Mouse (Mus musculus): ENCODE measurements around the gene Zfp719. TPM values are rescaled to one million over a fixed set of nuclear protein-coding genes. Genes with fewer than 3 reads are reported as not detected.
A peak's percentile ranks its signal among the peaks of the same experiment; 100 is the strongest.

The Zfp719 gene
- polyA plus RNA-seq, 1 experiment from 2014 or later, result 15.0 TPM

DNA sequence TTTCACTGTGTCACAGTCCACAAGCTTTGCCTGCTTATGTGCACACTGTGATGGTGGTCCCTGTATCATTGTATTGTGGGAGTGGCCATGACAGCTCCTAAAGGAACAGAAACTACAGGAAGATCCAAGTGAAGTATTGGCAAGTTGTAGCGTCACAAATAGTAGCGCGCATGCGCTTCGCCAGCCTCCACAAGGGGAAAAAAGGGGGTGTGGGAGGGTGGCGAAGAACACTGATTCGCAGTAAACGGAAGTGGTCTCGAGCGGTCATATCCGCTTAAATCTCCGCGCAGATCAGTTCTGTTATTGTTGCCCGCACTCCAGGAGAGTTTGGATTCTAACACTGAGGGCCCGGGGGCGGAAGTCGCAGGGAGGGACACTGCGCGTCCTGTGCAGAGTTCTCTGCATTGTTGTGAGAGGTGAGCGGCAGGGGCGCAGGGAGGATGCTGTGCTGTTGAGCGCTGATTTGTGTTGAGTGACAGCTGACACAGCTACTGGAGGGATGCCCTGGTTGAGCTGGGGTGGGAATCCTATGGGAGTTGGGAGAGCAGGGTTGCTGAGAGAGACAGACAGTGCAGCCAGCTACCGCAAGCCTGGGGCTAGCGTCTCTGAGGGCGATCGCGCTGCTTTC is 17.3 kb upstream of the Zfp719 start, which contains the start of gene Zfp658:
Gene Zfp658 (plus strand): TSS at position 251 of the 628 bp plus-strand sequence.
- Histone ChIP-seq H3K36me3 (replicated peaks) (peaks cover 25% of the 10 kb centered on the region), H3K4me3 (peak within 1 kb of the TSS; percentile 82), H3K27me3 (replicated peaks; ENCODE audit: low read depth, poor library complexity, severe bottlenecking) (no peaks in the 10 kb centered on the region), H3K4me1 (peaks cover 15% of the 10 kb centered on the region), H3K9me3 (no peaks in the 10 kb centered on the region), H3K27ac (replicated peaks) (peak within 1 kb of the TSS; percentile 90)
- under 1% methylated on average over 27 of the region's 27 CpGs for WGBS
- peak; percentile 91 for DNase-seq (ENCODE audit: low spot score)

DNA sequence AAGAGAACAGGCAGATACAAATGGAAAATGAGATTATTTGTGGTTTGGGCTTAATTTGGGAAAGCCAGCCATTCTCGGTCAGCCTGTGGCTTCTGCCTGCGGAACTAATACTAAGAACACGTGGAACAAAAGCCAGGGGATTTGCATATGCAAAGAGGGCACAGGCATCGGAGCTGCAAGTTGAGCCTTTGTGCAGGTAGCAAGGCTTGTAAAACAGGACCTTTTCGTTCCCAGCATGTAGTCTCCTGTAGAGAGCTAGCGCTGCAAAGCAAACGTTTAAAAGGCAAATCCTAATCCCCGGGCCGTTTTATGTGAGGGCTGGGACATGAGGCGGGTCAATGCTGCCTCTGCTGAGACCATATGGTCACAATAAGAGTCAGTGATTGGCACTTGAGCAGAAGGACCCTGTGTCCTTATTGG is 16.7 kb upstream of the Zfp719 start:
- H3K9me3 ChIP-seq, result no peaks in the 10 kb centered on the region
- DNase-seq (ENCODE audit: low spot score), result peak; percentile 50
- H3K4me1 ChIP-seq, result peaks cover 15% of the 10 kb centered on the region
- peaks cover 30% of the 10 kb centered on the region for H3K36me3 ChIP-seq (replicated peaks)
- WGBS, result 0% methylated on average over 10 of the region's 10 CpGs
- peak overlapping the region; percentile 90 for H3K27ac ChIP-seq (replicated peaks)
- no peaks in the 10 kb centered on the region for H3K27me3 ChIP-seq (replicated peaks; ENCODE audit: low read depth, poor library complexity, severe bottlenecking)
- peak overlapping the region; percentile 82 for H3K4me3 ChIP-seq

DNA sequence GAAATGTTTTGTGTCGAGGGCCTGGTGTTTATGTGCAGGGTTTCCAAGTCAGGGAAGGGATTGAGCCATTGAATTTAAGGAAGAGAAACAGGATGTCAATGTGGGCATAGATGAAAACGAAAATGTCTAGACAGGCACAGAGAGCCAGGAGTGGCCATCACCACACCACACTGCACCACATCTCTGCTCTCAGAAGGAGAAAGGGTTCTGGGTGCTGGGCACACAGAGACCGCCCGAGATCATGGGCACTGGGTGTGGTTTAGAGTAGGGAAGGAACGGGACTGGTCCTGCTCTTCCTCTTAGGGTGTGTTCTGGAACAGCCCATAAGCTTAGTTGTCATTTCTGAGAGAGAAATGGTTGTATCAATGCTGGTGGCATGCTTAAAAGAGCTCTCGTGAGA is 16.1 kb upstream of the Zfp719 start:
- 59% methylated on average over 6 of the region's 6 CpGs for WGBS
- no peak for DNase-seq (ENCODE audit: low spot score)
- Histone ChIP-seq H3K9me3 (no peaks in the 10 kb centered on the region), H3K4me1 (peaks cover 15% of the 10 kb centered on the region), H3K36me3 (replicated peaks) (peaks cover 37% of the 10 kb centered on the region), H3K27ac (replicated peaks) (peak overlapping the region; percentile 90; the same call in 1 of the 2 replicates), H3K4me3 (peak overlapping the region; percentile 82), H3K27me3 (replicated peaks; ENCODE audit: low read depth, poor library complexity, severe bottlenecking) (no peaks in the 10 kb centered on the region)

DNA sequence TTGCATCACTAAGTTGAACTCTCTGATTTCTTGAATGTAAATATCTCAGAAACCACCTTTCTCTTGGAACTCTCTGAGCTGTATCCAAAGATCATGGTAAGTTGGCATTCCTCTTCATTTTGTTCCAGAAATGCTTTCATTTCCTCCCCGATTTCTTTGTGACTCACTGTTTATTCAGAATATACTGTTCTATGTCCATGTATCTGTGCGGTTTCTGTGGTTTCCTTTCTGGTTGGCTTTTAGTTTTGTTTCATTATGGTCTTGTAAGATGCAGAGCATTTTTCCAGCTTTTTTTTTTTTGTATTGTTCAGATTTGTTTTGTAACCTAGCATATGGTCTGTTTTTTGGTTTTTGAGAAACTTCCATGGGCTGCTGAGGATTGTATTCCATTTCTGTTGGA is 8.2 kb upstream of the Zfp719 start:
- no peaks in the 10 kb centered on the region for H3K27me3 ChIP-seq (replicated peaks; ENCODE audit: low read depth, poor library complexity, severe bottlenecking)
- no peaks in the 10 kb centered on the region for H3K4me1 ChIP-seq
- H3K27ac ChIP-seq (replicated peaks), result no peak overlapping the region
- WGBS, result 91% methylated on average over 2 of the region's 2 CpGs
- H3K4me3 ChIP-seq, result no peak overlapping the region
- H3K36me3 ChIP-seq (replicated peaks), result peaks cover 96% of the 10 kb centered on the region
- DNase-seq (ENCODE audit: low spot score), result no peak
- H3K9me3 ChIP-seq, result 0 out of 2 replicates have a peak, but pooled peaks cover 5% of the 10 kb centered on the region

DNA sequence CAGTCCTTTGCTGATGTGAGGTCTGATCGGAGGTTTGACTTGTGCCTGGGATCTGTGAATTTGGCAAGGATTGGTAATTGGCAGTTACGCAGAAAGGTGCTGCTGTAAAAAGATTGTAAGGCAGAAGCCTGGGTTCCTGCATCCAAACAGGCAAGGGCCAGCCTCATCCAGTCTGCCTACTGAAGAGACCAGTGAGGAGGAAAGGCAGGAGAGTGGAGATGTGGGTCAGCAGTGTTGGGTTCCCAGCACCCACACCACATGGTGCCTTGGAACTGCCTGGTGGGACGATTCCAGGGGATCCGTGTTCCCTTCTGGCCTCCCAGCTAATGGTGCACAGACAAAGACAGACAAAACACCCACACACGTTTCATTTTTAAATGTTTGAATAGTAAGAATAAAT is 1.1 kb downstream of the Zfp719 start:
- Histone ChIP-seq H3K9me3 (no peaks in the 10 kb centered on the region), H3K27me3 (replicated peaks; ENCODE audit: low read depth, poor library complexity, severe bottlenecking) (no peaks in the 10 kb centered on the region), H3K4me1 (peaks cover 15% of the 10 kb centered on the region), H3K27ac (replicated peaks) (peak overlapping the region; percentile 89), H3K4me3 (peak overlapping the region; percentile 76), H3K36me3 (replicated peaks) (peaks cover 36% of the 10 kb centered on the region)
- DNase-seq (ENCODE audit: low spot score), result no peak
- 74% methylated on average over 5 of the region's 5 CpGs for WGBS

DNA sequence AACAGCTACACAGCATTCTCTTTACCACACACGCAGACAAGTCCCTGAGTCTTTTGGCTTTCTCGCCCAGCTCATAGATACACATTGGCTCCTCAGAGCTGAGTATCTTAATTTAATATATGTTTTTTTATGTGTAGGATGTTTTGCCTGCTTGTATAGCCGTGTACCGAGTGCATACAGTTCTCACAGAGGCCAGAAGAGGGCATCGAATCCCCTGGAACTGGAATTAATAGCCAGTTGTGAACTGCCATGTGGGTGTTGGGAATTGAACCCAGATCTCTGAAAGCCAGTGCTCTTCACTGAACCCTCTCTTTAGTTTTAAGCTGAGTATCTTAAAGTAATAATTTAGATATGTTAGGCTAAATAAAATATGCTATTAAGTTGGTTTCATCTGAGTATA is 5.4 kb downstream of the Zfp719 start:
- H3K27me3 ChIP-seq (replicated peaks; ENCODE audit: low read depth, poor library complexity, severe bottlenecking), result no peaks in the 10 kb centered on the region
- H3K4me1 ChIP-seq, result peaks cover 15% of the 10 kb centered on the region
- H3K4me3 ChIP-seq, result no peak overlapping the region
- DNase-seq (ENCODE audit: low spot score), result no peak
- H3K9me3 ChIP-seq, result no peaks in the 10 kb centered on the region
- peaks cover 73% of the 10 kb centered on the region for H3K36me3 ChIP-seq (replicated peaks)
- 91% methylated on average over 5 of the region's 5 CpGs for WGBS
- H3K27ac ChIP-seq (replicated peaks), result no peak overlapping the region

DNA sequence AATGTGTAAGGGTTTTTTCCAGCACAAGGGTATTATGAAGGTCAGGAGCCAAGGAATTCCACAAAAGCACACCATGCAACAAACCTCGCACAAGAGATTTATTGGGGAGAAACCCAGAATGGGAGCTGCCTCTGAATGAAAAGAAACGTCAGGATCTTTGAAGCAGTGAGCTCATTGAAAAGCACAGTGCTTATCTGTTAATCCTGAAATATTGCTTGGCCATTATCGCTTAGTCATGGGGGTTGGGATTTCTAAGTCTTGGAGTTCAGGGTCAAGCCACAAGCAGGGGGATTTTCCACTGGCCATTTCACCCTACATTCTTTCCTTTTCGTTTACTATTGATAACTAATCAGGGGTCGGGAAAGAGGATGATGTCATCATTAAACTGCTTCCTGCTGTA is 22.5 kb downstream of the Zfp719 start:
- Histone ChIP-seq H3K36me3 (replicated peaks) (no peaks in the 10 kb centered on the region), H3K27ac (replicated peaks) (no peak overlapping the region)

DNA sequence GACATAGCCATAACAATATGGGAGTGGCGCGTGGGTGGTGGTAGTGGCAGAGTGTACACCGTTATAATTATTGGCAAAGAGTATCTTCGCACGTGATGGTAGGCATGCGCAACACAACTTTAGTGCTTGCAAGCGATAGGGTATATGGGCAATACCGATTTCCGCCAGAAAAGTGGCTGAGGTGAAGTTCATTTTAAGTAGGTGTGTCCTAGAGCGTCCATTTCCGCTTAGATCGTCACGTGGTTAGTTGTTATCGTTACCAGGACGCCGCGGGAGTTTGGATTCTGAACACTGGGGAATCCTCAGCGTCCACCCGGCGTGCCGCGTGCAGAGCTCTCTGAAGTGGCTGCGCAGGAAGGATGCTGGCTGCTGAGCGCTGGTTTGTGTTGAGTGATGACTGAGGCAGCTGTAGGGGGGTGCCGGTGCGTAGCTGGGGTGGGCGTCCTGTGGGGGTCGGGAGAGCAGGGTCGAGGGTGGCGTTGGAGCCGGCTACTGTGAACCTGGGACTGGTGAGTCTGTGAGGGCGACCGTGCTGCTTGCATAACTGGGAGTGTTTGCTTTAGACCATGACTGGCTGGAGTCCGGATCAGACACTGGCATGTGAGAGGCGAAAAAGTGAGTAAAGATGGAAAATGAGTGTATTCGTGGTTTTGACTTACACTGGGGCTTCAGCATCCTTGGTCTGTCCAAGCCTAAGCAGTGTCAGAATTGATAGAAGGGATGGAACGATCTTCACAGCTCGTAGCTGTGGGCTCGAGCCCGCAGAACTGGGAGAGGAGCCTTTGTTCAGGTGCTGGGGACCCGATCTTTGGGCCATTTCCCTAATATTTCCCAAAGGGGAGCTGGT is 27.7 kb downstream of the Zfp719 start, which contains the start of gene Zfp819:
Gene Zfp819 (plus strand): TSS at position 274 of the 847 bp plus-strand sequence.
- peak; percentile 80 for DNase-seq (ENCODE audit: low spot score)
- Histone ChIP-seq H3K27ac (replicated peaks) (peak within 1 kb of the TSS; percentile 24; the same call in 1 of the 2 replicates), H3K36me3 (replicated peaks) (no peaks in the 10 kb centered on the region), H3K27me3 (replicated peaks; ENCODE audit: low read depth, poor library complexity, severe bottlenecking) (0 out of 2 replicates have a peak, but pooled peaks cover 4% of the 10 kb centered on the region), H3K9me3 (no peaks in the 10 kb centered on the region), H3K4me1 (peaks cover 16% of the 10 kb centered on the region), H3K4me3 (peak within 1 kb of the TSS; percentile 66)
- 16% methylated on average over 41 of the region's 41 CpGs for WGBS

More for the DNA sequence above, 22.5 kb downstream of the Zfp719 start:
- no peaks in the 10 kb centered on the region for H3K27me3 ChIP-seq (replicated peaks; ENCODE audit: low read depth, poor library complexity, severe bottlenecking)
- H3K4me3 ChIP-seq, result no peak overlapping the region
- no peaks in the 10 kb centered on the region for H3K9me3 ChIP-seq
- H3K4me1 ChIP-seq, result peaks cover 12% of the 10 kb centered on the region
- DNase-seq (ENCODE audit: low spot score), result no peak
- WGBS, result 51% methylated on average over 5 of the region's 5 CpGs

DNA sequence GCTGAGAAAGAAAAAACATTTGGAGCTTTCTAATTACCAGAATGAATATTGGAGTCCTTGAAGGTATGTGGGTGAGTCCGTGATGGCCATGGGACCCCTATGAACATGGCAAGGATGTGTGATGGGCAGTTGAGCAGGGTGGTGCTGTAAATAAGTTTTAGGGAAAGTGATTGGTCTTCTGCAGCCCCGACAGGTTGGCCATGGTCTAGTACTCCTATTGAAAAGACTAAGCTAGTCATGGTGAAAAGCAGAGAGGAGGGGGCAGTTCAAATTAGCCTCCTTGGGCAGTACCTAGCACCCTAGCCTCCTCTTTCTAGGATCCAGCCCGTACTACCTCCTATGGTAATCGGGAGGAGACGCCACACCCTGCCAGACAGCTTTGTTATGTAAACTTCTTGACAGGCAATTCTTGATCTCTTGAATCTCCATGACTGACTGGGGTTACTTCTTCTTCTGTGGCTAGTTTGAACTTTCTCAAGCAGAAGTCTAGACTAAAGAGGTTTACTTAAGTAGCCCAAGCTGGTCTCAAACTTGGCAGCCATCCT is 28.4 kb downstream of the Zfp719 start:
- 48% methylated on average over 5 of the region's 5 CpGs for WGBS
- Histone ChIP-seq H3K4me3 (peak overlapping the region; percentile 66), H3K4me1 (peaks cover 11% of the 10 kb centered on the region; the same call in 1 of the 2 replicates), H3K36me3 (replicated peaks) (no peaks in the 10 kb centered on the region), H3K27ac (replicated peaks) (no peak overlapping the region), H3K27me3 (replicated peaks; ENCODE audit: low read depth, poor library complexity, severe bottlenecking) (0 out of 2 replicates have a peak, but pooled peaks cover 4% of the 10 kb centered on the region), H3K9me3 (no peaks in the 10 kb centered on the region)
- DNase-seq (ENCODE audit: low spot score), result no peak

DNA sequence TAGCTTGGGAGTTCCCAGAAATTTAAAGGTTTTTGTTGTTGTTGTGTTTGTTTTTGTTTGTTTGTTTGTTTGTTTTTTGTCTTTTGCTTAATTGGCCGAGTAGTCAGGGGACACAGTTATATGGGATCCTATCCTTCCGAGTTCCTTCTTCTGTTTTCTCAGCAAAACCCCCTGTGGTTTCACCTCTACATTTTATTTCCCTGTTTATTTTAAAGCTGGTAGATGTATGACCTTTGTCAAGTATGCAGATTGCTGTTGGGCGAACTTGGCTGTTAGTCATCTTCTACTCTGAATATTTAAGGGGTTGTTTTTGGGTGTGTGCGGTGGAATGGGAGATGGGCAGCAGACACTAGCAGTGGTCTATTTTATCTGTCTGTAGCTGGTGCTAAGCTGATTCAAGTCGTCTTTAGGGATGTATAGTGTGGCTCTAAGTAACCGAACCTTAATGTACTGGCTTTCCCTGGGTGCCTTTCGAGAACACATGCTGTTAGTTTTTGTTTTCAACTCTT is 29.0 kb downstream of the Zfp719 start:
- no peak for DNase-seq (ENCODE audit: low spot score)
- Histone ChIP-seq H3K36me3 (replicated peaks) (no peaks in the 10 kb centered on the region), H3K27me3 (replicated peaks; ENCODE audit: low read depth, poor library complexity, severe bottlenecking) (0 out of 2 replicates have a peak, but pooled peaks cover 4% of the 10 kb centered on the region), H3K9me3 (no peaks in the 10 kb centered on the region), H3K4me1 (peaks cover 11% of the 10 kb centered on the region; the same call in 1 of the 2 replicates), H3K27ac (replicated peaks) (no peak overlapping the region), H3K4me3 (no peak overlapping the region)
- WGBS, result 83% methylated on average over 7 of the region's 7 CpGs

DNA sequence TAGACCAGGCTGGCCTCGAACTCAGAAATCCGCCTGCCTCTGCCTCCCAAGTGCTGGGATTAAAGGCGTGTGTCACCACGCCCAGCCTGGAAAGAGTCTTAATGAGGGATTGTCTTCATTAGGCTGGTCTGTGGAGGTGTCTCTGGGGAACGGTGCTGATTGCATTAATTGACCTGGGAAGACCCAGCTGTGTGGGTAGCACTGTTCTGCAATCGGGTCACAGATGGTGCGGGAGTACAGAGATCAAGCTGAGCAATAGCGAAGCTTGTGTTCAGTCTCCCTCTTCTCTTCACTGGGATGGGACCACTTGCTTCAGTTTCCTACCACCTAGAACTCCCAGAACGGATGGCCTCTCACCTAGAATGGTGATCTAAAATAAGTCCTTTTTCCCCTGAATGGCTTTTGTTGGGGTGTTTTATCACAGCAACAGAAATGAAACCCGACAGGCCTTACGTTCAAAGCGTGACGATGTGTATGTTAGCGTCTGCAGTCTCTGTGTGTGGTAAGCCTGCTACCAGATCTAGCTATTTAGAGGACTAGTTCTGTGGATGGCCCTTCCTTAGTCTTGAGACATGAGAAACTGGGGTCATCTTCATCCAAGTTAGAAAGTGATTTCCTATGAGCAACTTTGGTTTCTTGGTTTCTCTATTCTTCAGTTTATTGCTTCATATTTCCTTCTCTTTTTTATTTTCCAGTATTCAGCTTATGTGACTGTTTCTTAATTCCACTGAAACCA is 34.6 kb downstream of the Zfp719 start:
- Histone ChIP-seq H3K27ac (replicated peaks) (no peak overlapping the region), H3K4me3 (no peak overlapping the region), H3K9me3 (no peaks in the 10 kb centered on the region), H3K4me1 (no peaks in the 10 kb centered on the region), H3K36me3 (replicated peaks) (no peaks in the 10 kb centered on the region), H3K27me3 (replicated peaks; ENCODE audit: low read depth, poor library complexity, severe bottlenecking) (no peaks in the 10 kb centered on the region)
- 91% methylated on average over 14 of the region's 14 CpGs for WGBS
- no peak for DNase-seq (ENCODE audit: low spot score)

DNA sequence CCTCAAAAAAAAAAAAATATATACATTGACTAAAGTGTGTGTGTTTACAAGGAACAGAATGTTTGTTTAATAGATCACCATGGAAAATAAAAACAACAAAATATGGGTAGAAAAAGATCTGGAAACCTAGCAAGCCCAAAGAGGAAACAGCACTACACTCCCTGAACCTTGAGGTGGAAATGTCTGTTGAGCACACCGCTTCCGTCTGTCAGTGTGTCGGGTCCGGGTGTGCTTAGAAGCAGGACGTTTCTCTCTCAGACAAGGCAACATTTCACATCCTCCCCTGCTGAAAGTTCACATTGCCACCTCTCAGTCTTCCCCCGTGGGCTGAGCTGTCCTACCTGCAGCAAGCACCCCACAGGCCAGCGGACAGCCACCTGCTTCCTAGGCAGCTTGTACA is 43.5 kb downstream of the Zfp719 start:
- Histone ChIP-seq H3K4me3 (no peak overlapping the region), H3K27me3 (replicated peaks; ENCODE audit: low read depth, poor library complexity, severe bottlenecking) (no peaks in the 10 kb centered on the region), H3K27ac (replicated peaks) (no peak overlapping the region), H3K36me3 (replicated peaks) (no peaks in the 10 kb centered on the region), H3K9me3 (no peaks in the 10 kb centered on the region), H3K4me1 (peaks cover 3% of the 10 kb centered on the region; the same call in 1 of the 2 replicates)
- WGBS, result 80% methylated on average over 7 of the region's 7 CpGs
- DNase-seq (ENCODE audit: low spot score), result no peak

All from embryonic facial prominence, embryonic 10.5 days (tissue).